Comparison of ENCODE assay signal across 27 mouse cellular contexts in genomic region chr9:32744288-32744687, GRCm38 (mm10).
A peak's percentile ranks its signal among the peaks of the same experiment; 100 is the strongest.
DNase-seq lines count a peak whose midpoint lies in the region; ATAC-seq and TF ChIP-seq lines count a peak whose summit lies in the region.
"Had no signal": no experiment of that assay in that cellular context is flagged by ENCODE, and none has a peak within 500 bp of the region (broad histone marks: within the 10 kb centered on the region; RNA-seq: fewer than 3 reads in every experiment).

No protein-coding gene starts in this region.

- peaks cover 10% of the 10 kb centered on the region for H3K36me3 ChIP-seq in heart, embryonic 16.5 days (ENCODE audit: control insufficient read depth, insufficient read depth)
- peaks cover 8% of the 10 kb centered on the region; the same call in 1 of the 2 replicates for H3K36me3 ChIP-seq in kidney, postnatal 0 days (ENCODE audit: insufficient read depth, low read length)
- peaks cover 3% of the 10 kb centered on the region for H3K36me3 ChIP-seq in kidney, embryonic 14.5 days (ENCODE audit: control insufficient read depth, insufficient read depth, low read length)
- H3K36me3 ChIP-seq: hindbrain, embryonic 12.5 days; intestine, embryonic 15.5 days; liver, embryonic 15.5 days; midbrain, embryonic 10.5 days had no signal

- 67% methylated on average over 9 of the region's 9 CpGs for whole genome bisulfite sequencing in heart, embryonic 16.5 days
- 63% methylated on average over 9 of the region's 9 CpGs for WGBS in kidney, postnatal 0 days
- 72% methylated on average over 9 of the region's 9 CpGs for WGBS in kidney, embryonic 14.5 days

- DNase-seq in CD4-positive, CD25-positive, alpha-beta regulatory T cell, adult 2 months (ENCODE audit: low read depth, low spot score): peak; percentile 70
- DNase-seq in heart, postnatal 4 days: no peak
- DNase-seq in kidney, postnatal 0 days (ENCODE audit: low spot score): no peak
- peak; percentile 17 for DNase-seq in thymus, postnatal 4 days
- no peak for DNase-seq in thymus, postnatal 0 days (ENCODE audit: low spot score)
- DNase-seq: adrenal gland, postnatal 25 days; cerebellum, adult 11-12 months; cerebellum, adult 9-11 months; embryo, embryonic 11 days; gastrocnemius, postnatal 36 days; heart, postnatal 14 days; kidney, adult 9 months; layer of hippocampus, adult 9-11 months; liver had no signal

- H3K9me3 ChIP-seq in heart, embryonic 16.5 days (replicated peaks; ENCODE audit: control insufficient read depth, low read length): no peaks in the 10 kb centered on the region
- H3K9me3 ChIP-seq in kidney, postnatal 0 days (replicated peaks; ENCODE audit: low read length): no peaks in the 10 kb centered on the region
- H3K9me3 ChIP-seq in kidney, embryonic 14.5 days (ENCODE audit: control insufficient read depth, low read length): no peaks in the 10 kb centered on the region
- H3K9me3 ChIP-seq: embryonic facial prominence, embryonic 12.5 days; heart, embryonic 10.5 days; hindbrain, embryonic 12.5 days; intestine, embryonic 15.5 days; liver, embryonic 15.5 days; lung, embryonic 15.5 days; midbrain, embryonic 10.5 days had no signal

- H3K4me2 ChIP-seq in heart, embryonic 16.5 days (ENCODE audit: low read depth, low read length): no peak overlapping the region
- H3K4me2 ChIP-seq in kidney, postnatal 0 days (ENCODE audit: low read length): no peak overlapping the region
- no peak overlapping the region for H3K4me2 ChIP-seq in kidney, embryonic 14.5 days (replicated peaks; ENCODE audit: low read depth, low read length)
- H3K4me2 ChIP-seq: embryonic facial prominence, embryonic 12.5 days; hindbrain, embryonic 12.5 days; intestine, embryonic 15.5 days; liver, embryonic 15.5 days; lung, embryonic 15.5 days had no signal

- no peak overlapping the region for H3K4me3 ChIP-seq in heart, embryonic 16.5 days (ENCODE audit: low read length)
- no peak overlapping the region for H3K4me3 ChIP-seq in kidney, postnatal 0 days (replicated peaks; ENCODE audit: low read depth, low read length)
- no peak overlapping the region for H3K4me3 ChIP-seq in kidney, embryonic 14.5 days (ENCODE audit: low read length)
- H3K4me3 ChIP-seq: embryonic facial prominence, embryonic 12.5 days; heart, embryonic 10.5 days; hindbrain, embryonic 12.5 days; intestine, embryonic 15.5 days; liver, embryonic 15.5 days; lung, embryonic 15.5 days; midbrain, embryonic 10.5 days had no signal

- H3K9ac ChIP-seq in heart, embryonic 16.5 days (ENCODE audit: low read length): no peak overlapping the region
- H3K9ac ChIP-seq in kidney, postnatal 0 days (ENCODE audit: low read depth, low read length): no peak overlapping the region
- no peak overlapping the region for H3K9ac ChIP-seq in kidney, embryonic 14.5 days (ENCODE audit: low read depth, low read length)
- H3K9ac ChIP-seq: embryonic facial prominence, embryonic 12.5 days; hindbrain, embryonic 12.5 days; intestine, embryonic 15.5 days; liver, embryonic 15.5 days; lung, embryonic 15.5 days had no signal

- no peak for TF ChIP-seq CTCF in kidney, postnatal 0 days (IDR thresholded peaks at IDR 0.05; ENCODE audit: low read depth)

- peak overlapping the region; percentile 34 for H3K27ac ChIP-seq in heart, embryonic 16.5 days (ENCODE audit: low read length)
- peak overlapping the region; percentile 81; the same call in 1 of the 2 replicates for H3K27ac ChIP-seq in kidney, postnatal 0 days
- H3K27ac ChIP-seq in kidney, embryonic 14.5 days (ENCODE audit: low read depth, low read length): no peak overlapping the region
- H3K27ac ChIP-seq: embryonic facial prominence, embryonic 12.5 days; heart, embryonic 10.5 days; hindbrain, embryonic 12.5 days; hindbrain, postnatal 0 days; intestine, embryonic 15.5 days; liver, embryonic 15.5 days; midbrain, embryonic 10.5 days had no signal

- peaks cover 12% of the 10 kb centered on the region for H3K4me1 ChIP-seq in heart, embryonic 16.5 days (ENCODE audit: control insufficient read depth, insufficient read depth, low read length)
- H3K4me1 ChIP-seq in kidney, postnatal 0 days (replicated peaks; ENCODE audit: insufficient read depth, low read length): 0 out of 2 replicates have a peak, but pooled peaks cover 21% of the 10 kb centered on the region
- H3K4me1 ChIP-seq in kidney, embryonic 14.5 days (ENCODE audit: control insufficient read depth, insufficient read depth, low read length): peaks cover 30% of the 10 kb centered on the region
- H3K4me1 ChIP-seq: embryonic facial prominence, embryonic 12.5 days; hindbrain, embryonic 12.5 days; intestine, embryonic 15.5 days; liver, embryonic 15.5 days; midbrain, embryonic 10.5 days had no signal

- ATAC-seq in CD4-positive, CD25-positive, alpha-beta regulatory T cell, adult 4 months: no peak
- no peak for ATAC-seq in heart, embryonic 16.5 days (replicated peaks; ENCODE audit: extremely low read depth, insufficient read depth, low FRiP score)
- ATAC-seq in kidney, postnatal 0 days (replicated peaks; ENCODE audit: low FRiP score, low read depth): no peak
- no peak for ATAC-seq in kidney, embryonic 14.5 days (ENCODE audit: low FRiP score, low TSS enrichment)
- ATAC-seq: forebrain, embryonic 14.5 days; hindbrain, postnatal 0 days; midbrain, embryonic 16.5 days had no signal

- no peaks in the 10 kb centered on the region for H3K27me3 ChIP-seq in heart, embryonic 16.5 days (ENCODE audit: control insufficient read depth, insufficient read depth, low read length)
- H3K27me3 ChIP-seq in kidney, postnatal 0 days (ENCODE audit: insufficient read depth, low read length): no peaks in the 10 kb centered on the region
- no peaks in the 10 kb centered on the region for H3K27me3 ChIP-seq in kidney, embryonic 14.5 days (ENCODE audit: control insufficient read depth, insufficient read depth, low read length)
- H3K27me3 ChIP-seq: embryonic facial prominence, embryonic 12.5 days; hindbrain, embryonic 12.5 days; intestine, embryonic 15.5 days; liver, embryonic 15.5 days; lung, embryonic 15.5 days had no signal

Comparison
In these comparisons a context has a peak if more than half of its experiments do, and no peak if none do; other contexts are left out.
1. DNase-seq: peak in CD4-positive, CD25-positive, alpha-beta regulatory T cell, adult 2 months (single experiment) and thymus, postnatal 4 days (single experiment); none in heart, postnatal 4 days (single experiment), kidney, postnatal 0 days (single experiment) and thymus, postnatal 0 days (single experiment).